Mouse (Mus musculus) neural tube, embryonic 11.5 days (tissue): ENCODE measurements around the gene Dnajc4. TPM values are rescaled to one million over a fixed set of nuclear protein-coding genes. Genes with fewer than 3 reads are reported as not detected.

Experiments
- ATAC-seq: fragments of 200-750 bp; cut with Nextera tagmentation; 2 replicates; pipeline ENCODE4 v1.8.0; 2017; ENCODE audit warnings: moderate number of reproducible peaks, mild to moderate bottlenecking, moderate TSS enrichment, moderate library complexity; ENCODE audit not compliant: insufficient read depth, low FRiP score, low TSS enrichment
- DNase-seq: peaks from one replicate; pipeline ENCODE4 v3.0.0-alpha.2; 2015; ENCODE audit warnings: low spot score
- H3K27ac ChIP-seq: fragments of 300-500 bp; sonication (generic); 2 replicates; pipeline ENCODE4 v1.5.1; 2014; ENCODE audit warnings: low read depth, mild to moderate bottlenecking, low read length
- H3K27me3 ChIP-seq: fragments of 300-500 bp; sonication (generic); 2 replicates; pipeline ENCODE4 v1.6.1; 2014; ENCODE audit warnings: mild to moderate bottlenecking, low read length, mixed read lengths; ENCODE audit not compliant: control insufficient read depth, insufficient read depth
- H3K36me3 ChIP-seq: fragments of 300-500 bp; sonication (generic); 2 replicates; pipeline ENCODE4 v1.6.1; 2014; ENCODE audit warnings: mild to moderate bottlenecking, low read length, moderate library complexity, mixed read lengths; ENCODE audit not compliant: control insufficient read depth, insufficient read depth
- H3K4me1 ChIP-seq: fragments of 300-500 bp; sonication (generic); 2 replicates; pipeline ENCODE4 v1.6.1; 2014; ENCODE audit warnings: low read length, mixed read lengths; ENCODE audit not compliant: control insufficient read depth, insufficient read depth
- H3K4me2 ChIP-seq: fragments of 300-500 bp; sonication (generic); 2 replicates; pipeline ENCODE4 v1.6.1; 2014; ENCODE audit warnings: low read depth, mild to moderate bottlenecking, moderate library complexity
- H3K4me3 ChIP-seq: fragments of 300-500 bp; sonication (generic); 2 replicates; pipeline ENCODE4 v1.5.1; 2014; ENCODE audit warnings: low read depth, low read length
- H3K9ac ChIP-seq: fragments of 300-500 bp; sonication (generic); 2 replicates; pipeline ENCODE4 v1.6.1; 2014; ENCODE audit warnings: mild to moderate bottlenecking, low read length
- H3K9me3 ChIP-seq: fragments of 300-500 bp; sonication (generic); 2 replicates; pipeline ENCODE4 v1.6.1; 2016; ENCODE audit warnings: low read length; ENCODE audit not compliant: control insufficient read depth
- WGBS: fragments of 180-500 bp; shearing (Covaris S2); extraction: QIAGEN DNeasy Blood & Tissue Kit; methylation state at CpG from one replicate; pipeline ENCODE4 v1.1.7; 2014; 5-methylcytosine and 5-hydroxymethylcytosine counted together
- polyA plus RNA-seq: library from polyadenylated mRNA; unstranded; fragments of >200 nt; fragmentation: Nextera tagmentation; extraction: Ambion mirVana; gene quantifications from 2 replicates; pipeline ENCODE4 v1.2.1, GENCODE M21; 2014

Dnajc4 gene
- polyA plus RNA-seq, 1 experiment from 2014 or later = 17.3 TPM

GRCm38 (mm10) chr19:6972247-6972917 lies 20.0 kb downstream of the Dnajc4 start:
- DNase-seq (no peak), ATAC-seq (no peak)
- peaks cover 28% of the 10 kb centered on the region for H3K4me1 ChIP-seq
- whole genome bisulfite sequencing = 75% methylated on average over 13 of the region's 13 CpGs
- H3K27me3 ChIP-seq = 0 out of 2 replicates have a peak, but pooled peaks cover 7% of the 10 kb centered on the region
- no peak overlapping the region; the same call in 1 of the 2 replicates for H3K9ac ChIP-seq
- H3K36me3 ChIP-seq = peaks cover 5% of the 10 kb centered on the region
- H3K27ac ChIP-seq = no peak overlapping the region
- no peak overlapping the region for H3K4me3 ChIP-seq
- no peaks in the 10 kb centered on the region for H3K9me3 ChIP-seq
- no peak overlapping the region for H3K4me2 ChIP-seq

DNA sequence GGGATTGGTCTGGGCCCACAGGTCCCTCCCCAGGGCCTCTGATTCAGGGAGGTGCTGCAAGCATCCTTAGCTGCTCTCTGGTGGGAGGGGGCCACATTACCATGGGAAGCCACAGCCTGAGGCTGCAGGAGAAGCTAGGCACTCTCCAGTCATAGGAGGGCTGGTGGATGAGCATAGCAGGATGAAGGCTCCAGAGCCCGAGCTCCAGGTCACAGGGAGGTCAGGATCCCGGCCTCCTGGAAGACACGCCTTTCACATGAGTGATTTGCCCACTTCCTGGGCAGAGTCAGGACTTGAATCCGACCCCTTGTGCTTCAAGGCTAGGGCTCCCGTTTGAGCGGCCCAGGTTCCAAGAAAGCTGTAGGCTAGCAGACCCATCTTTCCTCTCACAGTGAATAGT lies 20.7 kb downstream of the Dnajc4 start:
- 0 out of 2 replicates have a peak, but pooled peaks cover 7% of the 10 kb centered on the region for H3K27me3 ChIP-seq

GRCm38 (mm10) chr19:6970460-6971085 lies 21.8 kb downstream of the Dnajc4 start:
- Histone ChIP-seq H3K27ac (no peak overlapping the region), H3K9ac (no peak overlapping the region; the same call in 1 of the 2 replicates), H3K4me2 (peak overlapping the region; percentile 50), H3K4me3 (no peak overlapping the region; the same call in 1 of the 2 replicates), H3K36me3 (no peaks in the 10 kb centered on the region), H3K27me3 (0 out of 2 replicates have a peak, but pooled peaks cover 7% of the 10 kb centered on the region), H3K9me3 (no peaks in the 10 kb centered on the region), H3K4me1 (peaks cover 19% of the 10 kb centered on the region)
- ATAC-seq = no peak
- 26% methylated on average over 11 of the region's 11 CpGs for WGBS
- DNase-seq = no peak

More for the DNA sequence above, 20.7 kb downstream of the Dnajc4 start:
- peaks cover 23% of the 10 kb centered on the region for H3K4me1 ChIP-seq
- H3K36me3 ChIP-seq = peaks cover under 1% of the 10 kb centered on the region; the same call in 1 of the 2 replicates
- no peak overlapping the region for H3K4me2 ChIP-seq
- no peak overlapping the region for H3K4me3 ChIP-seq
- DNase-seq (no peak), ATAC-seq (no peak)
- 14% methylated on average over 6 of the region's 6 CpGs for WGBS
- H3K9ac ChIP-seq = peak overlapping the region; percentile 22; the same call in 1 of the 2 replicates
- no peaks in the 10 kb centered on the region for H3K9me3 ChIP-seq
- H3K27ac ChIP-seq = no peak overlapping the region

- Histone ChIP-seq H3K9ac (peak overlapping the region; percentile 58), H3K4me1 (peaks cover 19% of the 10 kb centered on the region), H3K4me3 (peak overlapping the region; percentile 45), H3K9me3 (no peaks in the 10 kb centered on the region), H3K4me2 (peak overlapping the region; percentile 50), H3K27me3 (0 out of 2 replicates have a peak, but pooled peaks cover 7% of the 10 kb centered on the region), H3K27ac (no peak overlapping the region), H3K36me3 (no peaks in the 10 kb centered on the region)
- DNase-seq (peak; percentile 72), ATAC-seq (no peak)
- under 1% methylated on average over 49 of the region's 55 CpGs for WGBS
These were observed 22.5 kb downstream of the Dnajc4 start for GRCm38 (mm10) chr19:6969665-6970381.

- Histone ChIP-seq H3K4me1 (peaks cover 19% of the 10 kb centered on the region), H3K4me3 (peak overlapping the region; percentile 45), H3K27me3 (0 out of 2 replicates have a peak, but pooled peaks cover 7% of the 10 kb centered on the region), H3K36me3 (no peaks in the 10 kb centered on the region; the same call in 1 of the 2 replicates), H3K4me2 (peak overlapping the region; percentile 50), H3K9ac (peak overlapping the region; percentile 58), H3K9me3 (no peaks in the 10 kb centered on the region), H3K27ac (no peak overlapping the region)
- DNase-seq = no peak
- no peak for ATAC-seq
- WGBS = 2% methylated on average over 19 of the region's 20 CpGs
These were observed 23.1 kb downstream of the Dnajc4 start for GRCm38 (mm10) chr19:6969291-6969664.

DNA sequence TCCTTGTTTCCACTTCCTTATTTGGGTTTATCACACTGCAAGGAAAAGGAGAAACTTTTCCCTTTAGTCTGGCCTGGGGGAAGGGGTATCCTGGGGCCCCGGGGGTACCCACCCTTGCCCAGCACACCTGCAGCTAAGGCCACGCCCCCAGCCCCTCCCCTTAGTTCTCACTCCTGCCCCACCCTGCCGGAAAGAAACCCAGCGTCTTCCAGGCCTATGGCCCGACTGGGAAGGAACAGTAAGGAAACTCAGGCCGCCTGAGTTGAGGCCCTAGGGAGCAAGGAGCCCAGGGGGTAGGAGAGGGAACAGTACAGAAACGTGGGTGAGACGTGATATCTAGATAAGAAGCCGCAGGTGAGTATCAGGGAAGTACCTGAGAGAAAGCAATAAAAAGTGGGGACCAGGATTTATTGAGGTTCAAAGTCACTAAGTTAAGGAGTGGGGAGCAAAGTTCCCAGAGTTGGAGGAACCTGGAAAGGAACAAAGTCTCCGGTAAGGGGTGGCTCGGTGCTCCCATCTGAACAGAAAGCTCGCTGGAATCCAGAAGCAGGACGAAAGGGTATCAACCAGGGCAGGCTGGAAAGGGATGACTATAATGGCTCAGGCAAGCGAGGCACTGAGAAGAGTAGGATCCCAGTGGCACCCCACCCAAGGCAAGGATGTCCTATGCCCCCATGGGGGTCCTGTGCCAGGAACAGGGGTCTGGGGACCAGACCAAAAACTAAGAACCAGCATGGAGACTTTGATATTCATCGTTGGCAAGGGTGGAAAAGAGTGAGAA lies 23.7 kb downstream of the Dnajc4 start:
- no peak for DNase-seq
- Histone ChIP-seq H3K36me3 (no peaks in the 10 kb centered on the region; the same call in 1 of the 2 replicates), H3K4me1 (peaks cover 15% of the 10 kb centered on the region), H3K9ac (peak overlapping the region; percentile 58; the same call in 1 of the 2 replicates), H3K27me3 (0 out of 2 replicates have a peak, but pooled peaks cover 7% of the 10 kb centered on the region), H3K4me3 (peak overlapping the region; percentile 45), H3K27ac (no peak overlapping the region), H3K9me3 (no peaks in the 10 kb centered on the region), H3K4me2 (peak overlapping the region; percentile 50)
- ATAC-seq = no peak
- WGBS = 12% methylated on average over 15 of the region's 15 CpGs

DNA sequence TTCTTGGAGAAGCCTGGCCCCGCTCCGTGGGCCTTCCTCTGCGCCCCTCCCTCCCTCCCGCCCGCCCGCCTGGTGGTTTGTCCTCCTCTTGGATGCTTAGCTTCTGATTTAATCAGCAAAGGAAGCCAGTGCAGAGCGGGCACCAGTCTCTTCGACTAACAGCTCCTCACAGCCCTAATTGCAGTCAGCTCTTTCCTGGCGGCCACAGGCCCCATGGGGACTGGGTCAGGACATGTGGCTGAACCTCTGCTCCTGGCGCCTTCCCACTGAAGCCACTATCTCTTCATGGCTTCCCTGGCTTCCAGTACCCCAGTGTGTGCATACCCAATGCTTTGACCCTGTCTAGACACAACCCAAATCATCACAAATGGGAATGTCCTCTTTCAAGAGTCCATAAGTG lies 35.9 kb downstream of the Dnajc4 start:
- Histone ChIP-seq H3K4me3 (no peak overlapping the region), H3K27me3 (no peaks in the 10 kb centered on the region), H3K9me3 (no peaks in the 10 kb centered on the region), H3K9ac (no peak overlapping the region), H3K4me2 (no peak overlapping the region), H3K27ac (no peak overlapping the region), H3K36me3 (0 out of 2 replicates have a peak, but pooled peaks cover 3% of the 10 kb centered on the region), H3K4me1 (peaks cover 4% of the 10 kb centered on the region; the same call in 1 of the 2 replicates)
- WGBS = 84% methylated on average over 10 of the region's 10 CpGs
- DNase-seq (no peak), ATAC-seq (no peak)

DNA sequence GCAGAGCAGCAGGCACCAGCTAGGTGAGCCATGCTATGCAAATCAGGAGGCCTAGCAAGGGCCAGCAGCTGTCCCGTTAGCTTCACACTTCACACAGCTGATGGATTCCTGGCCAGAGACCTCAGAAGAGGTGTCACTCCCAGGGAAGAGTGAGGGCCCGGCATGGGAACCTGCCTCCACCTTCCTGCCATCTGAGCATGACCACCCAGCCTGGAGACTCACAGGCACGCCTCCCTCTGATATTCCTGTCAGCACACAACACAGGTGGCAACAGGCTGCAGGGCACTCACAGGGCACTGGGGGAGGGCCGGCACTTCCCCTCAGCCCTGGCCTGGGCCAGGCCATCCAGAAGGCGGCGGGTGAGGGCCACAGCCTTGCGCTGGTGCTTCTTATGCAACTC lies 36.9 kb downstream of the Dnajc4 start:
- 87% methylated on average over 7 of the region's 7 CpGs for WGBS
- DNase-seq (no peak), ATAC-seq (no peak)
- Histone ChIP-seq H3K4me3 (no peak overlapping the region), H3K27me3 (no peaks in the 10 kb centered on the region), H3K36me3 (0 out of 2 replicates have a peak, but pooled peaks cover 3% of the 10 kb centered on the region), H3K9ac (no peak overlapping the region), H3K4me2 (no peak overlapping the region), H3K9me3 (no peaks in the 10 kb centered on the region), H3K4me1 (peaks cover 4% of the 10 kb centered on the region; the same call in 1 of the 2 replicates), H3K27ac (no peak overlapping the region)
